Mouse (Mus musculus): ENCODE results near the gene Lrrc52.
A peak's percentile ranks its signal among the peaks of the same experiment; 100 is the strongest.

Gene Lrrc52

DNA sequence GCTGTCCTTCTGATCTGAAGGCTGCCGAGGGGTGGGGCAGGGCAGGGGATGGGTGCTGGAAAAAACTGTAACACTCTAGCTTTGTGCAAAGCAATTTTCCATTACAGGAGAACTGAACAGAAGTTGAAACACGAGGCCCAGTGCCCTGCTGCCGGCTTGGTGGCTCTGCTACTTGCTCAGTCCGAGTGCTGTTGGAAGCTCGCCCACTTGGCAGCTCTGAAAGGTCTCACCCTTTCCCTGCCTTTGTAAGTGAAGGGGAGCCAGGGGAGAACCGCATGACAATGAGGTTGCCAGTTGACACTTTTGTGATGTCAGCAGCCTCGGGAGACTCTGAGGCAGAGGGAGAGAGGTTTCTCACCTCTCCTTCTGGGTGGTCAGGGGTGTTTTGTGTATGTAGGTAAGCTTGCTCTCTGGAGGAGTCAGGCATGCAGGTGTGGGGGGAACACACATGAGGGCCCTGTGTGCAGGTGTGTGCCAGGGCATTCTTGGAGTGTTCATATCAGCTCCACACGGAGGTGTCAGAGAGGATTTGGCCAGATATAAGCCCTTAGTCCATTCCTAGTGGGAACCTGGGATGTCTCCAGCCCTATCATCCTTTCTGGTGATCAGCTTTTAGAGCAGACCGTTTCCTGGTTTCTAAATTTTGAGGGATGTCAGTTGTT, at the start of gene Lrrc52:
Lrrc52 (minus strand) TSS at position 16 of the 662 bp plus-strand sequence.
- DNase-seq = peak; percentile 70

DNA sequence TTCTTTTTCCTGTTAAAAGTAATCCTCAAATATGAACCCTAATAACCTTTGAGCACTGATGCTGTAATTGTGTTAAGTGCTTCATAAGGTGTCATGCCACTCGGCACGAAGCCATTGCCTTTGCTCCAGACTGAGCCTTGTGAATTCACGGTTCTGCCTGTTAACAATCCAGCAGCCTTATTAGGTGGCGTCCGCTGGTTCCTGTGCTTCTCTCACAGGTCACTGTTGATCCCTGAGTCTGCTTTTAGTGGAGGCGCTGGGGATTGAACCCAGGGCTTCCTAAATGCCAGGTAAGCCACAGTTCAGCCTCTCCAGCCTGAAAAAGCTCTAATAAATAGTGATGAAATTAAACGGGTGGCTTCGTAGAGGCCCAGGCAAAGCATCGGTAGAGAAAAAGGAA, 45.0 kb upstream of the Lrrc52 start:
- no peak for DNase-seq

GRCm38 (mm10) chr1:167506048-167506447, 39.5 kb upstream of the Lrrc52 start:
- no peak for DNase-seq

DNA sequence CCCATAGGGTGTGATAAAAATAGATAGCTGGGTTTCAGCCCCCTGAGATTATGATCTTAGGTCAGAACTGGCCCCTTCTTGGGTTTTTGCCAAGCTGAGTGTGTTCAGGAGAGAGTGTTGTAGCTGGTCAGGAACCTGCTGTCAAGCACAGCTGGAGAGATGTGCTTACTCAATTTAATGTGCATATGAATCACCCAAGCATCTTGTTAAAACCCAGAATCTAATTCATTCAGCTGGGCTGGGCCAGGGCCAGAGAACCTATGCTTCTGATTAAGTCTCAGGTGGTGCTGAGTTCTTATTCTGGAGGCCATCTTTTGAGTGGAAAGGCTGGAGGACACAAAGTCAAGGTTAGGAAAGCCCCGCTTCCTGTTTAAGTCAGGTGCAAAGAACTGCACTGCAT, 38.8 kb upstream of the Lrrc52 start:
- DNase-seq = no peak

DNA sequence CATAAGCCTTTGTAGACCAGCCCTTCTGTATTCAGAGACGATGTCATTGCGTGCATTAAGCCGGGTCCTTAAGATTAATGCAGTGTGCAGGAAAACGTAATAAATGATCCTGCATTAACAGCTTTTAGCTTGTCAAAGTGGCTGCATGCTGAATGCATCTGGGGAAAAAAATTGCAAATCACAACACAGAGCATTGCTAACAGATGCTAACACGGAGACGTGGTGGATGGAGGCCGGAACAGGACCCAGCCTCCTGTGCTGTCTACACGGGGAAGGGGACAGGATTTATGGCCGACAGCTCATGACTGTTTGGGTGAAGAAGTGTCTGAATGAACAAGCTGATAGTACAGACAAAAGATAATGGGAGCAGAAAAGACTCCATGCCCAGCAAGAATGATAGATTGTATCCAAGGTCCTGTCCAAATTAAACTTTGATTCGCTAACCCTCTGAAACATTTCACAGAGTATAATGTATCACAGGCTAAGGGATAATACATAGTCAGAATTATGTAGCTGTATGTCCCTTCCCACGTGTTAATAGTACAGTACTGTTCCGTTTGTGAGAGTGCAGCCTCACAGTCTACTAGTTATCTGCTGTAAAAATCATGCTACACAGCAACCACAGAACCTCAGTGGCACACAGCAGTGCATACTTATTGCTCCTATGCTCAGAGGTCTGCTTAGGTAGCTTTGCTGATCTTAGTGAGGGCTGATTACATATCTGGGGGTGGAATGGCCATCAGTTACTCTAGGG, 32.7 kb upstream of the Lrrc52 start:
- DNase-seq = no peak

DNA sequence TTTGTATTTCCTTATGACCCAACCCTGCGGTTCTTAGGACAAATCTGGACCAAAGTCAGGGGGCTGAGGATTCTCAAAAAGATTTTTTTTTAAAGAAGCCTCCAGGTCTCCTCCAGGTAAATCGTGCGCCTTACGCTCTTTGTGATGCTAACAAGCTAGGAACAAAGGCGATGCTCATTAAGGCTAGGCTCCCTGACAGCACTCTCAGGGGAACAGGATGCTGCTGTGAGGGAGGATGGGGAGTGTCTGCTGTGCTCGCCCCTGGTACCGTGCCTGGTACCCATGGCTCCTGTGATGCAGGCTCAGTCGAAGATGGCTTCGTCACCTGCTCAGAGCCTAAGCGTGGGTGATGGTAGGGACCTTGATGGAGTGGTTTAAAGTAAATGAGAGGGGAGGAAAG, 31.4 kb upstream of the Lrrc52 start:
- DNase-seq = no peak

DNA sequence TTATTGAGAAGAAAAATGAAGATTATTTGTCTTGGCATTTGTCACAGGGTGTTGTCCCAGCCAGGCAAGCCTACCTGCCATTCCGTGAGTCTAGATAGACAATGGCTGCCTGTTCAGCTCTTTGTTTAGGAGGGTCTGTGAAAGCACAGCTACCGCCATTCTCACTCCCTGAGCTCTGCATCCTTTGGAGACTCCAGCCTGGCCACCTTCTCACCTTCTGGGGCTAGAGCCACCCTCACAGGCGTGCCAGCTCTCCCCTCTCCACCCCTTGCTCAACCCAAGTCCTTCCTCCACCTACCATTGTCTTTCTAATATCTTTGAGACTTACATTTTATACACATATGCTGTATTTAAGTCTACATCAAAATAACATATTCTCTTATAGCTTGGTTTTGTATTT, 31.0 kb upstream of the Lrrc52 start:
- no peak for DNase-seq

- DNase-seq = no peak
Observed at GRCm38 (mm10) chr1:167491501-167491900, 24.9 kb upstream of the Lrrc52 start.

GRCm38 (mm10) chr1:167487933-167488332, 21.4 kb upstream of the Lrrc52 start:
- no peak for DNase-seq

DNA sequence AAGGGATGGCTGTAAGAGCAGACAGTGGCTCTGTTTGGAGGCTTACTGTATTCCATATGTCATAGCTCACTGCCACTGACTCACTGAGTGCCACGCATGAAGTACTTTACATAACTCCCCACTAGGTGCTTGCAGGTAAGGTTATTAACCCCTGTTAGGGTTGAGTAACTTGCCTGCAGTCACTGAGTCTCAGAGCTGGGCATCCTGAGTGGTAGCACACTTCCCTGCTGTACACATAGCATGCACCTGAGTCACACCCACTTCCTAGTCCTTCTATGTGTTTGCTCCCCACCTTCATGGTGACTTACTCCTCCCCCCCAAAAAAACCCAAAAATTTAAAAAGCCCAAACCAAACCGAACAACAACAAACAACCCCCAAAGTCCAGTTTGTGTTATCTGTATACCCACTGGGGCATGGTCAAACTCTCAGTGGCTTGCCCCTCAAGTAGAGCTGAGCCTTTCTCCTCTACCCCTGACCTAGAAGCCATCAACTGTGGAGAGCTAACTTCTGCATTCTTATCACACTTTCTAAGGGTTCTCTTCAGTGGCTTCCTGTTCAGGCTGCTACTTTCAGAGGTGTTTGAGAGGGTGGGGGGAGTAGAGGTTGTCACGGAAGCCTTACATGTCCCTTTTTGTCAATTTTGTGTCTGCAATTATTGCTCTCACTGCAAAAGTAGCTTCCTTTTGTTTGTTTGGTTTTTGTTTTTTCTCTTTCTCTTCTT, 20.5 kb upstream of the Lrrc52 start:
- DNase-seq = no peak

- no peak for DNase-seq
Observed at GRCm38 (mm10) chr1:167482863-167483262, 16.3 kb upstream of the Lrrc52 start.

DNA sequence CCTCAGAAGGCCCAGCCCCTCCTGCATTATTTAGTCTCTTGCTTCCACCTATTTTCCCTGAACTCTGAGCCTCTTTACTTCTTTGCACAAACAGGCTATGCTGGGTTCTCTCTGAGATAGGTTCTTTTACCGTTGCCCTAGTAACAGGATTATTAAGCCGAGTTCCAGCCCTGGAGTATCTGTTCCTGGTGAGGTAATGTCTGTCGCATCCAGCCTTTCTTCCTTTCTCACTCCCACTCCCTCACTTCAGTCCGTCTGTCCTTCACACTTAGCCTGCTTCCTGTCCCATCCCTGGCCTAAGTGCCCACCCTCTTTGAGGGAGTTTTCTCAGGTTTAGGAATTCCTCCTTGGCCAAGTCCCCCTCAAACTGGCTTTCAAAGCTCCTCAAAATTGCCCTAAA, 7.0 kb upstream of the Lrrc52 start:
- DNase-seq = no peak

GRCm38 (mm10) chr1:167467916-167468315, 1.3 kb upstream of the Lrrc52 start:
- DNase-seq = no peak

DNA sequence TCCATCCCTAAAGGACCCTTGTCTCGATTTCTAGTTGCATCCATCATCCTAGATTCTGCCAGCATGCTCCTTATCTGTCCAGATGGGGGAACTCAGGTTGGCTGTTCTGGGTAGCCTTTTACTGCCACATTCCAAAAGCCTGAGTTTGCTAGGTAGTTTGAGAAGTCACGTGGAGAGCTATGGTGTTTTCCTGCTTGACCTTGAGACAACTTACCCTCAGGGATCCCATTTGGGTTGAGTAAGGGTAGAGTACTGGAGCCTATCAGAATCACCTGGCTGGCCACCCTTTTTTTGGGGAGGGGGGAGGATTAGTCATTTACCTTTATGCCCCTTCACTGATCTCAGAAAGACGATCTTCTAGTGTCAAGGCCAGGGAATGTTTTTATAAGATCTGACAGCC, 9.3 kb downstream of the Lrrc52 start:
- DNase-seq = no peak

- no peak for DNase-seq
Observed at GRCm38 (mm10) chr1:167453048-167453447, 13.5 kb downstream of the Lrrc52 start.

DNA sequence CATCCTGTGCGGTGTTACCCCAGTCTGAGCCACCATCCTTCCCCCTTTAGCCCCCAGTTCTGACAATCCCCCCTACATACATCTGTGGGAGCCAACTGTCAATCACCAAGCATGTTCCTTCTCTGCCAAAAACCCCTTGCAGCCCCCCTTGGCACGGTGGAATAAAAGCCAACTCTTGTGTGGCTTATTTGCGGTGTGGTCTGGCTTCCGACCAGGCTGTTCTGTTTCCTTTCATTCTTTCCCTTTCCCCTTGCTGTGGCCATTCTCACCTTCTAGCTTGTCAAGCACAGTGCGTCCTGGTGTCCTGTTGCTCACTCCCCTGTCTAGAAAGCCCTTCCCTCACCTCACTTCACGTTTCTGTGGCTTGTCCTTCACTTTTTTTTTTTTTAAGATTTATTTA, 14.1 kb downstream of the Lrrc52 start:
- DNase-seq = no peak

- DNase-seq = no peak
Observed at GRCm38 (mm10) chr1:167448598-167448997, 18.0 kb downstream of the Lrrc52 start.

DNA sequence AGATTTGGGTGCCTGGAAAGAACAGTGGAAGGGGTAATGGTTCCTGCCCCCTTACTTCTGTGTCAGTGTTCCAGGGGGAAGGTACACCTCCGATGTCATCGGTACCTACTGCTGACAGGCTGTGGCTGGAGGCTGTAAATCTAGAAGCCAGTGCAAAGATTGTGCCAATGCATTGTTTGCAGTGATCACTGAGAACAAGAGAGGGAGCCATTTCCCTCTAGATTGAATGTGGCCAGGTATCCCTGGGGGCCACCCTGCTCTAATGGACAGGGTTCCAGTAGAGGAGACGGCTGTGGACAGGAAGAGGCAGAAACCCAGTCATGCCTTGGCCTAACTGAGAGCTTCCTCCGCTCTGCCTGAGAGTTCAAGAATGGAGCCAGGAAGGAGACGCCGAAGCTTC, 18.5 kb downstream of the Lrrc52 start:
- no peak for DNase-seq

- no peak for DNase-seq
Observed at GRCm38 (mm10) chr1:167446516-167446915, 20.1 kb downstream of the Lrrc52 start.

- no peak for DNase-seq
Observed at GRCm38 (mm10) chr1:167445167-167445566, 21.4 kb downstream of the Lrrc52 start.

- DNase-seq = no peak
Observed at GRCm38 (mm10) chr1:167438231-167438885, 28.2 kb downstream of the Lrrc52 start.

DNA sequence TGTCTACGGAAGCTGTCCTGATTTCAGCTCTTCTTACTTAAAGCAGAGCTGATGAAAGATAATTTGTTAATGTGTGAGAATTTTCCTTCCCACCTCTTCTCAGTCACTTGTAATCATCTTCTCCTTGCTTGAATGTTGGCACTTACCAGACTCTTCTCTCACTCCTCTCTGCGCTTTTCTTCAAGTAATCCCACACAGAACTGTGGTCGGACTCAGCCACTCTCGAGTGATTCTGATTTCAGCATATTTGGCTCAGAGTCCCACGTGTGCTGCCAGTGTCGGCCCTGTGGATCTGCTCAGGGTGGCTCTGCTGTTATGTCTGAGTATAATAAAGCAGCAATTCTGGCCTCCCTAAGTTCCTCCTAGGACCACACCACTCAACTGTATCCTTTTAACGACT, 29.5 kb downstream of the Lrrc52 start:
- DNase-seq = no peak

GRCm38 (mm10) chr1:167436186-167436975, 30.2 kb downstream of the Lrrc52 start:
- DNase-seq = no peak

Data from lung, postnatal 14 days (tissue).